Mouse (Mus musculus) embryo, embryonic 10.5 days (tissue): ENCODE measurements around the gene Top2b.

Experiments used
- DNase-seq: peaks from one replicate; pipeline ENCODE4 v3.0.0-alpha.2; 2015; ENCODE audit warnings: low spot score

The Top2b gene

DNA sequence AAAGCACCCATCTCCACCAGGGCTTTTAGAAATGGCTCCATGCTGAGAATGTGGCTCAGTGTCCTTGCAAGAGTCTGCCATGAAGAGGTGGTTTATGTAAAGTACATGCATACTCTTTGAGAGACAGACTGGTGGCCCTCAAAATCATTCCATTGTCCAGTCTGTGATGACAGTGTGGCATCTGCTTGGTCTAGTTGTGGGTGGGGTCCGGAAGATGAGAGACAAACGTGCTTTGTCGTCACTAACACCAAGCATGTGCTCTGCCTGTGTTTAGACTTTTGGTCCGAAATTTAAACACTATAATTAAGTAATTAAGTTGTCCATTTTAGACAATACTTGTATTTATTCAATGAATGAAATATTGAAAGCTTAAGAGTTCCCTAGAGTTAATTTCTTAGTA lies 49.2 kb downstream of the Top2b start:
- DNase-seq: no peak

DNA sequence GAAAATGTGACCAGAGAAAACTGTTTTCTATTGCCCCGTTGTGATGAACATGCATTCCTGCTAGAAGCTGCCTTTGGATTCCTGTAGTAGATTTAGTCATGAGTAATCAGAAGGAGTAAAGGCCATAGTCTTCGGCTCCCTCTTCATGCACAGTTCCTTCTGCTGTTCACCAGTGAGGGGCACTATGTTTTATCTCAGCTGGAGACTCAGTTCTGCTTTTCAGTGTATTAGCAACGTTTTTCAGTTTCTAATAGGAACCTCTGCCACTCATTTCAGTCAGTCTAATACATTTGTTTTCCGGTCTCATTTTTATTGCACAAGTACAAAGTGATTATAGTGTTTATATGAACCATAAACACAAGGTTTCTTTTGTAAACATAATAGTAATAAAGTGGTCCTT lies 62.6 kb downstream of the Top2b start:
- DNase-seq: no peak

DNA sequence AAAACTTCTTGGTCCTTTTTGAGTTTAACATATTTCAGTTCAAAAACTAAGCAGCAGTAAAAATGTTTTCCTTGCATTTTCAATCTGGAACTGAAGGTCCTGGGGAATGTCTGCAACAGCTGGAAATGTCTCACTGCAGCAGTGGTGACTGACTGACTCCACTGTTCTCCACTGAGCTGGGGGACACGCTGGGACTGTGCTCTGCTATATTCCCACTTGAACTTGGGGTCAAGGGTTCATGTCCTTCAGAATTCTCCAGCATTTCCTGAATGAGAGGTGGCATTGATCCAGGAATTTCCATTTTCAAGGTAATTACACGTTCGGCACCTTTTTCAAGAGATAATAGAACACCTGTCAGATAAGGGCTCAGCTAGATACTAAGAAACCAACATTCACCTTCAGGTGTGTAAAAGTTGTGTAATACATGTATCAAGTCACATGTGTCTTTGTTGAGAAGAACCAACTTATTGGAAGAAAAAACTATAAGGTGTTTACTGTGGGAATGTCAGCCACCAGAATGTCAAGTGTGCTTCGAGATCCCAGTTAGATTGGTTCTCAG lies 67.0 kb downstream of the Top2b start:
- no peak for DNase-seq

DNA sequence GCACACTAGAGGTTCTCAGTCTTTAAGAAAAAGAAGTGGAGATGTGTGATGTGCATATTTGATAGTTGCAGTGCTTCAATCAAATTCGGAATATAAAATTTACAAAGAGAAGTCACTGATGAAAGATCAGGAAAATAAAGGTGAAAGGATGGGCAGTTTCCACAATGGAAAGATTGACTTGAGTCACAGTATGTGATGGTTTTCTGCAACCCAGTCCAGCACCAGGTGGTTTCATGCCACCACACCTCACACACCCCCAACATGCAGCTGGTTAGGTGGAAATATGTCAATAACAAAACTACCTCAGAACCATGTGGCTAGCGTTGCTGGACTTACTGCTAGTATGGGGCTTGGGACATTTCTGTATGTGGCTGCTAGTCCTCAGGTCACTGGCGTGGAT lies 67.6 kb downstream of the Top2b start:
- DNase-seq: no peak

DNA sequence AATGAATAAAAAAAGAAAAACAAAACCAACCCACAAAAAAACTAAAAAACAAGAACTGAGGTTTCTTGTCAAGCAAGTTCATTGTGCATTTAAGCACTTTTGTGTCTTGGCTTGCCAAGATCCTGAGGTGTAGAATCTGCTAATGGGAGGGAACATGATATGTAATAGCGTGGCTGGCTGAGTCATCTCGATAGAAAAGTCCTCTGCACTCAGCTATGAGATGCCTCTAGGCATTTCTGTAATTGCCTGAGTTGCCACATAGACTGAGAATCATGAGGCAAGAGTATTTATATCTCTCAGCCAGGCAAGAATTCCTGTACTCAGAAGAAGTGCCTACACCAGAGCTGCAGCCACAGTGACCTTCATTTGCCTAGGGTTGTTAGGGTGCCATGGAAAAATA lies 68.2 kb downstream of the Top2b start:
- no peak for DNase-seq

DNA sequence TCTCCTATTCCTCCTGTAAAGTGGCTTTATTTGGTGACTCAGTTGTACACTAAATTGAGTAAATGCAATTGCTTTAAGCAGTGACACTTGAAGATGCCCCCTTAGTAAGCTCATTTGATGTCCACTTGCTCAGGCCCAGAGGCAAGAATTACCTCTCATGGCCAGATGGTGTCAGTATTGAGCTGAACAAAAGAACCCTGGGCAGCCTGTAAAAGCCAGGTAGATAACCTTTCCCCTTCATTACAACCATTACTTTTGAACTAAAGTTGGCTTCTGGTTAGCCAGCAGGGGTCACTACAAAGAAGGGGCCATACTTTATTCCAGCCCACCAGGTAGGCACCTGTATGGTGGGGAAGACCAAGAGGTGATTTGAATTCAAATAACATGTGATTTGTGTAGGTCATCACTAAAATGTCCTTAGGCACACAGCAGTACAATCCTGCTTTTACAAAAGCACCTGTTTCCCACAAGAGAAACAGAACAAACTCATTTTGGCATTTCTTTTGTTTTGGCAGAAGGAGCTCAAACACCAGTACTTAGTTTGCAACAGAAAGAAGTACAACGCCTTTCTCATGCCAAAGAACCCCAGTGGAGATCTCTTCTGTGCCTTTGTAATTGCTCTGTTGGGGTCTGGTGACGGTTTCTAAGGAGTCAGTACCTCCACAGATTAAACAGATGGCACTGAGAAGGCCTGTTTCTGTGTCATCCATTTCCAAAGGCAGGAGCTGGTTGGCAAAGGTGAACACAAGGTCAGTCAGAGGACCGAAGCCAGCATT lies 69.6 kb downstream of the Top2b start:
- DNase-seq: peak; percentile 75

DNA sequence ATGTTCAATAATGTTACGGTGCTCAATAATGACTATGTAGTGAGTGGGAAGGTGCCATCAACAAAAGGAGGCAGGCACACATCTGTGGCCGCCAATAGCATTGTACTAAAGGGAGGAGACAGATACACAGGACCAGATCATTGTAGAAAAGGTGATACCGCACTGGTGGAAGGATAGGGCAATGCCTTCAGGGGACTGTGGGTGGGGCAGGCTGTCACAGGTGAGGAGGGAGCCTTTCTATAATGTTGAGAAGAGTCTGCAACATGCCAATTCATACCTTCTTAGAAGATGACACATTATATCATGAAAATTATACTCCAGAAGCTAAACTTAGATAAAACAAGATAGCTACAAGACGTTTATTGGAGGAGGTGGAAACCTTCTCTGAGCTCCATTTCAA lies 72.4 kb downstream of the Top2b start:
- DNase-seq: no peak

DNA sequence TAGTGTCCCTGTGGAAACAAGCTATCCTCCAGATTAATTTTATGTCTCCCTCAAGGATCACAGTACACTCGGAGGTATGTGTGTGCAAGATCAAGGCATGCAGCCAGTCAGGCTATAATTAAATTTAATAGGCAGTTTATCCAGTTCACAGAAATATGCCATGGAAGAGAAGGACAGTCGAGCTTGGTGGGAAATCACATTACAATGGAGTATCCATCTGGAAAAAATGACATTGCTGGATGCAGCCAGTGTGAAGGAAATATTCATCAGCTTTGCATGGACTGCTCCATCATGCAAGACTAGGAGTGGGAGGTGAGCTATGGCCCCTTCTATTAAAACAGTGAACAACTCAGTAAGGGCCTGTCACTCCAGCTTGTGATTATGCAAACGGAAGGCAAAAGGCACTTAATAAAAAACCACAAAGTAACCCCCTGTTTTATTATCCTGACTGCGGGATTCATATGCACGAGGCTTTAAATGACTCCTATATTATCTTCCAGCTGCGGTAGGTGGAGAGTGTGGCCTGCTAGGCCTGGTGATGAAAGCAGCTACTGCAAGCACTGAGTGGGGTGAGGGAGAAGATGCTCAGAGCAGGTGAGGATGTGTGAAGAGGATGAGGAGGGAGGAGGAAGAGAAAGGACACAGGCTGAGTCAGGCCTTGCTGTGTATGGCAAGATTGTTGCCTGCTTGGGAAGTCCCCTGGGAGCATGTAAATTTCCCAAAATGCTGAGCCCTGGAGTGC lies 74.6 kb downstream of the Top2b start:
- DNase-seq: no peak

DNA sequence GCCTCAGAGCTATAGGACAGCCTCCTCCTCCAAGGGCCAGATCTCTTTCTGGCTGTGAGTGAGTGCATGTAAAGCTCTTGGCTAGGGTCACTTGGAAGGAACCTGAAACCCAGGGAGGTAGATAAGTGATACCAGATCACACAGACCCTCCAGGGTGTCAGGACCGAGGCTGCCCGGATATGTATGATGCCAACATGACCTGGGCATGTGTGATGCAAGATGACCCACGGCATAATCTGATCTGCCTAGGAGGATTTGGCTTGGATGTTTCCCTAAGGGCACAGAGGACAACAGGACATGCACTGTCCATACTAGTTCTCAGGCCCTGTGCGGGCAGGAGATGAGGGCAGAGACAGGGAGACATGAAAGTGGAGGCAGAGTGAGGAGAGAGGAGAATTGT lies 79.9 kb downstream of the Top2b start:
- DNase-seq: no peak

DNA sequence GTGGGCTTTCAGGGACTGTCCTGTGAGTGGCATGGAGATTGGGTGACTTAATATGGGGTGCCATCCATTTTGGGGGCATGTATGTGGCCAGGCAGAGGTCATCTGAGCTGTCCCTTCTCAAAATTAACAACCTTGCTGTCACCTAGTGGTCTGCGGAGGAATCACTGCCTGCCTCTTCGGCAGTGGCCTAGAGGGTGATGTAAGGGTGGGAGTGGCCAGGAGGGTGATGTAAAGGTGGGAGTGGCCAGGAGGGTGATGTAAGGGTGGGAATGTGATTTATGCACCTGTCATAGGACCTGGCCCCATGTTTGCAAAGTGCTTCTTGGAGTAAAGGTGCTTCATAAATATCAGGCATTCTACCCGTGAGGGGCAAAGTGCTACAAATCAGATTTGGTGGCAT lies 82.6 kb downstream of the Top2b start:
- peak; percentile 70 for DNase-seq

DNA sequence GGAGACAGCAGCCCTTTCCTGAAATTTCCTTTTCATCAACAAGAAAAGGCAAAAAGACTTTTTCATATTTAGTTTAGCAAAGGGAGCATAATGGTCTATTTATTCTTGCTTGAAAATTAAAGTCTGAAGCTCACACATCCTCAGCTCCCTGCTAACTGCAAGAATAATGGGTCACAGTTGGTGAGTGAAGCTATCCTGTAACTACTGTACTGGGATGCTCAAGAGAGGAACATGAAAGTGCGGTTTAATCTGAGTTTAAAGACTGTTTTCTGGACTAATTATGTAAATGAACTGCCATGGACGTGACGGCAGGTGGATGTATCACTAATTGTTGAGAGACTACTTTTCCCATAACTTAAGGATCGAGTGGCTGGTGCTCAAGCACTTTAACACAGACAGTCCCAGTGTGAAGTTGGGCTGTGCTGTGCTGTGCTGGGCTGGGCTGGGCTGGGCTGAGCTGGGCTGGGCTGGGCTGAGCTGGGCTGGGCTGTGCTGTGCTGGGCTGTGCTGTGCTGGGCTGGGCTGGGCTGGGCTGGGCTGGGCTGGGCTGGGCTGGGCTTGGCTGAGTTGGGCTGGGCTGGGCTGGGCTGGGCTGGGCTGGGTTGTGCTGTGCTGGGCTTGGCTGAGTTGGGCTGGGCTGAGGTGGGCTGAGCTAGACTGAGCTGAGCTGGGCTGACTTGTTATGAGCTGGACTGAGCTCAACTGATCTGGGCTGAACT lies 83.4 kb downstream of the Top2b start:
- DNase-seq: peak; percentile 60

DNA sequence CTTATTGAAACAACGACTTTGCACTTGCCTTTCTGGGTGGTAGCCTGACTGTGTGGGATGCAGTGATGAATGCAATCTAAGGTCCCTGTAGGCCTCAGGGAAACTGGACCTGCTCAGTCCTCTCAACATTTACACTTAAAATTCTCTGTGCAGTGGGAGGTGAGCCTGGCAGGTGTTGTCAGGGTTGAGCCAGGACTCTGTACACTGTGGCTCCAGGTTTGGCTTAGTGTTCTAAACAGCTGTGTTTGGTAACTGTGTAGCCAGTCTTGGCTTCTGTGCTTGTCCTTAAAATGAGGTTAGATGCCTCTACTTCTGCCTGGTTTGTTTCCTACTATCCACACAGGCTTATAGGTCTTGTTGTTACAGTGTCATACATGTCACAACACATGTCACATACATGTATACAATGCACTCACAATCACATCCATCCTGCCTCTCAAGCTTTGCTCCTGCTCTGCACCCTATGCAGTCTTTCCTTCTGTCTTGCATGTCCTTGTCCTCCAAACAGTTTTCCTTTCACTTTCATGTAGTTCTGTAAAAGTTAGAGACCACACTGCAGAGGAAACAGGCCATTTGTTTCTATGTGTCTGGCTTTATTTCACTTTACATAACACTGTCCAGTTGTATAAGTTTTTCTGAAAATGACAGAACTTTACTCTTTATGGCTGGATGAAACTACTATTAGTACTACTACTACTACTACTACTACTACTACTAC lies 113.8 kb downstream of the Top2b start:
- no peak for DNase-seq

DNA sequence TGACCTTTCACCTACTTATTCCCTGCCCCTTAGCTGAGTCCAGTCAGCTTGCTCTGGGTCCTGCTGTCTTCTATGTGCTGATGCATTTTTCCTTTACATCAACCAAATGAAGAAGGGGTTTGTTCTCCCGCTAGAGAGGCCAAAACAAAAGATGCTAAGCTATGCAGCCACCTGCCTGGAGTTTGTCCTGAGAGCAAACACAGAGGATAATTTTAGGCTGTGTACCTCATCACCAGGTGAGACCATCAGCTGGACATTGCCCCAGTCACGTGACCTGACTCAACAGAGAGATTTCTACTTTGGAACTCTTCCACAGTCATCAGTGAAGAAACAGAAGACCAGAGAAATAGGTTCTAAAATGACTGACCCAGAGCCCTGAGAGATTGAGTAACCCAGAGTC lies 114.5 kb downstream of the Top2b start:
- no peak for DNase-seq

DNA sequence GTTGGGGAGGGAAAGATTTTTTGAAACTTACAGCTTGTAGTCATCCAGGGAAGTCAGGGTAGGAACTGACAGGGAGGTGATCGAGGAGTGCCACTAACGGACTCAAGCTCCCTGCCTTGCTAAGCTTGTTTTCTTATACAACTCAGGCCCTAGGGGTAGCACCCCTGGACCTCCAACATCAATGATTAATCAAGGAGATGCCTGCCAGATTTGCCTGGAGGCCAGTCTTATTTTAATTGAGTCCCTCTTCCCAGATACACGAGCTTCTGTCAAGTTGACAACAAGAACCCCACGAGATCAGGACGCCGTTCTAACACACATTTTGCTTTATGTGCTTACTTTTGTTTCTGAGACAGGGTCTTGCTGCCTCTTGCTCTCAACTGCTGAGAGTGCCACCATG lies 115.6 kb downstream of the Top2b start:
- DNase-seq: no peak

DNA sequence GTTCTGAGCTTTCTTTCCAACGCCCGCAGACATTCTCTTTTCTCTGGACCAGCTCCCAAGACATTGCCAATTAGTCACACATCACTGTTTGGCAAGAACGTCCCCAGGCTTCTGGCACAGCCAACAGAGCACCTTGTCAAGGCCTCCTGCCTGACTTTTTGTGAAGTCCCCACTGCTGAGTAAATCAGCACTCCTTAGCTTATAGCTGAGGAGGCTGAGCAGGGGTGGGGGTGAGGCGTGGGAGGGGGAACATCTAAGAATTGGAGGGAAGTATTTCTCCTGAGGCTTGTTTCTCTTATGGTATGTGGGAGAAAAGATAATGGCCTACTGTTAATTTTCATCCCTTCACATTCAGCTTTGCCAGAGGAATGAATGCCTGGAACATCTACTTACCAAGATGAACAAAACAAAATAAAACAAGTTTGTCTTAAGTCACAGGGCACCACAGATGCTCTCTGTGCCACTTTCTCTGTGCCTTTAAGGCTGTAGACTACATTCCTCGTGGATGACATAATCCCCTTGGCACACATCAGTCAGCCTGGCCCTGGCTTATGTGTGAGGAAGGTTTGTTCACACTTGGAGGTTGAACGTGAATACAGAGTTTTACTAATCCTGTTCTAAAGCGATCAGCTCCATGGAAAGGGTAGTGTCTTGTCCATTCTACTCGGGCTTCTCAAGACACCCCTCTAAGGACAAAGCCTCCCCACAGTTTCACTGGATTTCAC lies 118.8 kb downstream of the Top2b start:
- peak; percentile 15 for DNase-seq
